Mouse (Mus musculus) forebrain, embryonic 12.5 days (tissue): Measurements from ENCODE around the gene Cebpb. TPM values are rescaled to one million over a fixed set of nuclear protein-coding genes. Genes with fewer than 3 reads are reported as not detected.

Experiments
- ATAC-seq: fragments of 200-750 bp; cut with Nextera tagmentation; 2 replicates; pipeline ENCODE4 v1.8.0; 2017; ENCODE audit warnings: moderate TSS enrichment; ENCODE audit not compliant: low FRiP score
- H3K27ac ChIP-seq: fragments of 300-500 bp; sonication (generic); 2 replicates; pipeline ENCODE4 v1.5.1; 2016; ENCODE audit warnings: mild to moderate bottlenecking
- H3K27me3 ChIP-seq: fragments of 300-500 bp; sonication (generic); 2 replicates; pipeline ENCODE4 v1.6.1; 2016; ENCODE audit warnings: mild to moderate bottlenecking
- H3K36me3 ChIP-seq: fragments of 300-500 bp; sonication (generic); replicated peaks from 2 replicates; pipeline ENCODE4 v1.6.1; 2016; ENCODE audit warnings: mild to moderate bottlenecking
- H3K4me1 ChIP-seq: fragments of 300-500 bp; sonication (generic); 2 replicates; pipeline ENCODE4 v1.6.1; 2016
- H3K4me2 ChIP-seq: fragments of 300-500 bp; sonication (generic); 2 replicates; pipeline ENCODE4 v1.6.1; 2016; ENCODE audit warnings: mild to moderate bottlenecking, moderate library complexity
- H3K4me3 ChIP-seq: fragments of 300-500 bp; sonication (generic); replicated peaks from 2 replicates; pipeline ENCODE4 v1.5.1; 2016; ENCODE audit warnings: mild to moderate bottlenecking
- H3K9ac ChIP-seq: fragments of 300-500 bp; sonication (generic); 2 replicates; pipeline ENCODE4 v1.6.1; 2016; ENCODE audit warnings: mild to moderate bottlenecking
- H3K9me3 ChIP-seq: fragments of 300-500 bp; sonication (generic); 2 replicates; pipeline ENCODE4 v1.6.1; 2016
- WGBS: fragments of 180-500 bp; shearing (Covaris S2); methylation state at CpG from one replicate; pipeline ENCODE4 v1.1.7; 2016; 5-methylcytosine and 5-hydroxymethylcytosine counted together
- polyA plus RNA-seq: library from polyadenylated mRNA; unstranded; fragments of >200 nt; fragmentation: Nextera tagmentation; extraction: Ambion mirVana; gene quantifications from 2 replicates; pipeline ENCODE4 v1.2.1, GENCODE M21; 2016

The Cebpb gene
- polyA plus RNA-seq, 1 experiment from 2014 or later, result 1.5 TPM

DNA sequence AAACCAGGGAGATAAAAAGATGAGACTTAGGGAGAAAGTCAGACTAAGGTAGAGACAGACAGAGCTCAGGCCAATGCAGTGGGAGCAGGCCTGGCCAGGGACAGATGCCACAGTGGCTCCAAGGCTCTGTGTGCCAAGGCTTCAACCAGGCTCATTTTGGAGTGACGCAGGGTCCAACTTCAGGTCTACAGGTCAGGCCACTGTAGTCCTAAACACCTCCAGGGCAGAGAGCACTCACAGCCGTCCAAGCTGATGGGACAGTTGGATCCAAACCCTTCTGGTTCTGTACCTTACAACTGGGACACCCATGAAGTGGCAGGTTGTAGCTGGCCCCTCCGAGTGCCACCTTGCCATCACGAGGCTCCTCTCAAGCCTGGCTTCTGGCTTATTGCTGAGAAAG, 30.7 kb upstream of the Cebpb start:
- Histone ChIP-seq H3K27ac (no peak overlapping the region), H3K4me2 (no peak overlapping the region), H3K9ac (no peak overlapping the region), H3K27me3 (peaks cover 11% of the 10 kb centered on the region), H3K36me3 (peaks cover 19% of the 10 kb centered on the region; the same call in 1 of the 2 replicates), H3K9me3 (no peaks in the 10 kb centered on the region), H3K4me3 (no peak overlapping the region), H3K4me1 (peaks cover 28% of the 10 kb centered on the region)
- ATAC-seq, result no peak
- 89% methylated on average over 4 of the region's 4 CpGs for WGBS

DNA sequence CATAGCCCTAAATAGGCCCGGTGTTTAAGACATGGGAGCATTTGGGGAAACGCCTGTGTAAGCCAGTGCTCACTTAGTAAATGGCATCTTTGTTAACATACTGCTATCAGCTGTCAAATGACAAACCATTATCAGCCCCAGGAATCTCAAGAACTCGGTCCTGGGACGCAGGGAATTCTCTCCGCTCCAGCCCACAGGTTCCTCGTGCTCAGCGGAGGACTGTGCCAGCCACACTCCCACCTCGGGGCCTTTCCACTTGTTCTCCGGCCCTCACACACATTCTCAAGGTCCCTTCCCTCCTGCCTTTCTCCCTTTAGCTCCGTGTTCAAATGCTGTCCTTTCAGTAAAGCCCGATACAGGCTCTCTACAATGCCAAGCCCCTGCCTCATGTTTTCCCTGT, 30.0 kb upstream of the Cebpb start:
- Histone ChIP-seq H3K27ac (no peak overlapping the region), H3K36me3 (peaks cover 12% of the 10 kb centered on the region; the same call in 1 of the 2 replicates), H3K4me1 (peaks cover 28% of the 10 kb centered on the region), H3K4me3 (no peak overlapping the region), H3K9ac (no peak overlapping the region), H3K9me3 (no peaks in the 10 kb centered on the region), H3K27me3 (peaks cover 15% of the 10 kb centered on the region), H3K4me2 (0 out of 2 replicates have a peak overlapping the region, but pooled peaks have one; percentile 91)
- ATAC-seq, result no peak
- WGBS, result 89% methylated on average over 11 of the region's 11 CpGs

DNA sequence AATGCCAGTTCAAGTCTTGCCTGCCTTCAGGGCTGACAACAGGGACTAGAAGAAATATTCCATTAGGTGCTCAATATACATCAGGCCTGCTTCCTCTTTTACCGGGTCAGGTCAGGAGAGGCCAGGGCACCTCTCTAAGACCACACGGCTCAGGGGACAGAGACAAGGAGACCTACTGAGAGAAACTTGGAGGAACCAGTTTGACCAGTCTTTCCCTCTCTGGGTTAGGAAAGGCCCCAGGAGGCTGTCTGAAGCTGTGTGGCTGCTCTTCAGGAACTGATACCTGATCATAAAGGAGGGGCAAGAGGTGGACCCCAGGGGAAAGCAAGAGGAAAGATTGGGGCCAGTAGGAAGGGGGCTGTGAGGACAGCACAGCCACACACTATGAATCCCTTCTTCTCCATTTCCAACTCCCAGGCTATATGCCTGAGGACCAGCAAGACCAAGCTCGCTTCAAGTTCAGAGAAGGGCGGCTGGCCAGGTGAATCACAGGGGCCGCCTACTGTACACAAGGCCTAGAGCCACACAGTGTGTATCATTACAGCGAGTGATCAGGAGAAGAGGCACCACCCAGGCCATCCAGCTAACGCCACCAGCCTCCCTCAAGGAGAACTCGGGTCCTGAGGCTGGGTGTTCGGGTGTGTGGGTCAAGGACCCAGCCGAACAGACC, 29.4 kb upstream of the Cebpb start:
- ATAC-seq, result no peak
- Histone ChIP-seq H3K27ac (no peak overlapping the region), H3K4me1 (peaks cover 28% of the 10 kb centered on the region), H3K36me3 (0 out of 2 replicates have a peak, but pooled peaks cover 6% of the 10 kb centered on the region), H3K9me3 (no peaks in the 10 kb centered on the region), H3K9ac (no peak overlapping the region), H3K4me2 (peak overlapping the region; percentile 91), H3K4me3 (no peak overlapping the region), H3K27me3 (peaks cover 15% of the 10 kb centered on the region)
- 76% methylated on average over 10 of the region's 10 CpGs for WGBS

DNA sequence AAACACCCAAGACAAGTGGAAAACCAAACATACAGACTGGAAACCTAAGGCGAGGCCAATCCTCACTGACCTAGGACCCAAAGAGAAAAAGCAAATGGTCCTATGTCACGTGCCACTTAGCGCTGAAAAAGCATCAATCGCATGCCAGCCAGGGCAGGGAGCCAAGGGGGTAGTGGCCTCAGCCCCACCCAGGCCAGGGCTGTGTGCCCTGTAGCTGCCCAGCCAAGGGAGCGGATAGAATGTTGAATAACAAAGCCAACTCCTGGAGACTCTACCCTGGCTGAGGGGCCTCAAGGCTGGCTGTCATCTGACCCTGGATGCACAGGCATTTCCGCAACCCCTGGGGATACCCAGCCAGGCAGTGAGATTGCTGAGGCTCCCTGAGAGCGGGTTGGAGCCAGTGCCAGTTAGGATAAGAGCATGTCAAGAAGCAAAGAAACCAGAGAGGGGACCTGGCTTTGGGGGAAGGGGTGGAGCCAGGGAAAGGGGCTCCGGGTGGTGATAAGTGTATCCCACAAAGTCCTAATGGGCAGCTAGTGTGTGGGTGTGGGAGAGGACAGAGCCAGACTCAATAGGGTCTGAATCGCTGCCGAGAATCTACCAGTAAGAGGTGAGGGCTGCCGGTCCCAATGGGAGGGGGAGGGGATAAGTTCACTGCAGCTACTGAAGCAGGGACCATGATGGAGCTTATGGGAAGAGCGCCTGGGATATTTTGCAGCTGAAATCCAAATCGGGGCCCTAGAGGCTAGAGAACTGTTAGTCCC, 28.7 kb upstream of the Cebpb start:
- Histone ChIP-seq H3K4me3 (peak overlapping the region; percentile 84), H3K9me3 (no peaks in the 10 kb centered on the region), H3K4me1 (peaks cover 28% of the 10 kb centered on the region), H3K27me3 (peaks cover 15% of the 10 kb centered on the region), H3K9ac (peak overlapping the region; percentile 83), H3K4me2 (peak overlapping the region; percentile 91), H3K36me3 (0 out of 2 replicates have a peak, but pooled peaks cover 6% of the 10 kb centered on the region), H3K27ac (0 out of 2 replicates have a peak overlapping the region, but pooled peaks have one; percentile 42)
- 27% methylated on average over 13 of the region's 13 CpGs for WGBS
- no peak for ATAC-seq

DNA sequence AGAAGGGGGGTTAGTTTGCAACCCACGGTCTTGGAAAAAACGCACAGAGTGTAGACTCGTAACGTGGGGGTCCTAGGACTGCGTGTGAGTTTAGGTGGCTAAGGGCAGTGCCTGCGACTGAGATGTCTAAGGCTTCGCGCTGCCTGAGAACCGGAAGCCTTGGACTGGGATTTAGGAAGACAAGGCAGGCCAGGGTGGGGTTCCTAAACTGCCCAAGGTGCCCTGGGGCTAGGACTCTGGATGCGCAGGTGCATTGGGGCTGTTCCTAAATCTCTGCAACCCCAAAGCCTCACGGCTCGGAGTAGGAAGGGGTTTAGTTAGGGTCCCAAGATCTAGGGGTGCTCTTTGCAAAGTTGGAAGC, 28.1 kb upstream of the Cebpb start:
- Histone ChIP-seq H3K4me2 (peak overlapping the region; percentile 91), H3K9ac (peak overlapping the region; percentile 83), H3K27me3 (peaks cover 15% of the 10 kb centered on the region), H3K27ac (no peak overlapping the region), H3K9me3 (no peaks in the 10 kb centered on the region), H3K4me3 (peak overlapping the region; percentile 84), H3K36me3 (0 out of 2 replicates have a peak, but pooled peaks cover 6% of the 10 kb centered on the region), H3K4me1 (peaks cover 28% of the 10 kb centered on the region)
- 1% methylated on average over 12 of the region's 12 CpGs for WGBS
- no peak for ATAC-seq

DNA sequence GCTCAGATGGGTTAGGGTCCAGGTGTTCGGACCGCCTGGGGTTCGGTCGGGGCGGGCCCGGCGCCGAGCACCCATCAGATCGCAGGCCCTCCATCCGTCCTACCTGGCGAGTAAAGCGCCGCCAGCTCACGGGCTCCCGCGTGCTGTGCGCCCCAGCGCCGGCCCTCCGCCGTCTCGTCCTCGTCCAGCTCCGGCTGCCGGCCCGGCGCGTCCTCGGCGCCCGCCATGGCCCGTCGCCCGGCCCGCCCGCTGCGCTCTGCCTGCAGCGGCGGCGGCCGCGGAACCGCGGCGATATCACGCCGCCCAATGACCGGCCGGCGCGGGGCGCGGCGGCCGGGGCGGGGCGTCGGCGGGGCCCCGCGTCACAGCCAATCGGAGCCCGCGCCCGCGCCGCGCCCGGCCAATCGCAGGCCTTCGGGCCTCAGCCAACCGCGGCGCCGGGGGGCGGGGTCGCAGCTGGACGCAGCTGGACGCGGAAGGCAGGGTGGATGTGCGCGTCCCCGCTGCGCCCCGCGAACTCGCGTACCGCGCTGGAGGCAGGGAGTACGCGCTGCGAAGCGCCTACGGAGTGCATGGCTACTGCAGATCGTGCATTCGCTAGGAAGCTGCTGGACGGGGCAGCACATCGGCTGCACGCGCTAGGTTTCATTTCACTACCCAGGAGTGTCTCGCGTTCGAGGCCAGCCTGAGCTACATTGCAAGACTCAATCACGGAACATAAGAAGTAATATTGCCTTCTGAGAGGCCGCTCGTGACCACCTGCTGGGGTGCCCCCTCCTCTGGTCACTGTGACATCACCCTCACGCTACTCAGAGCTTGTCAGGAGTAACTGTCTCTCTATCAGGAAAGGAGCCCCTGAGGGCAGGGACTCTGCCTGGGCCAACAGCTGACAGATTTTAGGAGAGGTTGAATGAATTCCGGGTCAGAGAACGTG, 27.2 kb upstream of the Cebpb start, which contains the start of gene Gm20431:
TSS of gene Gm20431 (minus strand) at position 227 of the 934 bp plus-strand sequence.
- Histone ChIP-seq H3K4me1 (peaks cover 28% of the 10 kb centered on the region), H3K4me3 (peak within 1 kb of the TSS; percentile 84), H3K4me2 (peak within 1 kb of the TSS; percentile 91), H3K27me3 (peaks cover 15% of the 10 kb centered on the region), H3K27ac (peak within 1 kb of the TSS; percentile 62), H3K36me3 (0 out of 2 replicates have a peak, but pooled peaks cover 6% of the 10 kb centered on the region), H3K9ac (peak within 1 kb of the TSS; percentile 83), H3K9me3 (no peaks in the 10 kb centered on the region)
- under 1% methylated on average over 108 of the region's 110 CpGs for WGBS
- ATAC-seq, result peak; percentile 98

DNA sequence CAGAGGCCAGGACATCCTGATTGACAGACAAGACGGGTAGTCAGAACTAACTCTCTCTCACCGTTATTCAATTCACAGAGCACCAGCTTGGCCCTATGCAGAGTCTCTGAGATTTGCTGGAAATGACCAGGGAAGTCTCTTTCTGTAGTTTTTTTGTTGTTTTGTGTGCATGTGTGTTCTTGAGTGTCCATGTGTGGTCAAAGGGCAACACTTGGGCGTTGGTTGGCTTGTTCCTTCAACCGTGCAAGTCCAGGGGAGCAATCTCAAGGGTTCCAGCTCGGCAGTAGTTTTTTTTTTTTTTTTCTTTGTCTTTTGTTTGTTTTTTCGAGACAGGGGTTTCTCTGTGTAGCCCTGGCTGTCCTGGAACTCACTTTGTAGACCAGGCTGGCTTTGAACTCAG, 26.0 kb upstream of the Cebpb start:
- no peak overlapping the region for H3K4me2 ChIP-seq
- H3K4me3 ChIP-seq, result no peak overlapping the region
- H3K9ac ChIP-seq, result no peak overlapping the region
- H3K4me1 ChIP-seq, result peaks cover 28% of the 10 kb centered on the region
- H3K27me3 ChIP-seq, result peaks cover 15% of the 10 kb centered on the region
- ATAC-seq, result no peak
- no peaks in the 10 kb centered on the region for H3K9me3 ChIP-seq
- 0 out of 2 replicates have a peak, but pooled peaks cover 4% of the 10 kb centered on the region for H3K36me3 ChIP-seq
- WGBS, result 58% methylated on average over 6 of the region's 6 CpGs
- no peak overlapping the region for H3K27ac ChIP-seq

- Histone ChIP-seq H3K9me3 (no peaks in the 10 kb centered on the region), H3K9ac (no peak overlapping the region), H3K27ac (no peak overlapping the region), H3K4me3 (no peak overlapping the region), H3K36me3 (no peaks in the 10 kb centered on the region), H3K4me1 (peaks cover 5% of the 10 kb centered on the region), H3K27me3 (peaks cover 15% of the 10 kb centered on the region), H3K4me2 (no peak overlapping the region)
- 85% methylated on average over 18 of the region's 18 CpGs for WGBS
- no peak for ATAC-seq
Observed at GRCm38 (mm10) chr2:167665972-167666713, 22.6 kb upstream of the Cebpb start.

- no peak overlapping the region for H3K4me2 ChIP-seq
- no peaks in the 10 kb centered on the region for H3K9me3 ChIP-seq
- H3K36me3 ChIP-seq, result no peaks in the 10 kb centered on the region
- no peak overlapping the region for H3K27ac ChIP-seq
- H3K9ac ChIP-seq, result no peak overlapping the region
- no peak for ATAC-seq
- H3K27me3 ChIP-seq, result no peaks in the 10 kb centered on the region
- H3K4me1 ChIP-seq, result peaks cover 4% of the 10 kb centered on the region
- H3K4me3 ChIP-seq, result no peak overlapping the region
- WGBS, result 84% methylated on average over 5 of the region's 5 CpGs
Observed at GRCm38 (mm10) chr2:167668426-167668825, 20.3 kb upstream of the Cebpb start.

DNA sequence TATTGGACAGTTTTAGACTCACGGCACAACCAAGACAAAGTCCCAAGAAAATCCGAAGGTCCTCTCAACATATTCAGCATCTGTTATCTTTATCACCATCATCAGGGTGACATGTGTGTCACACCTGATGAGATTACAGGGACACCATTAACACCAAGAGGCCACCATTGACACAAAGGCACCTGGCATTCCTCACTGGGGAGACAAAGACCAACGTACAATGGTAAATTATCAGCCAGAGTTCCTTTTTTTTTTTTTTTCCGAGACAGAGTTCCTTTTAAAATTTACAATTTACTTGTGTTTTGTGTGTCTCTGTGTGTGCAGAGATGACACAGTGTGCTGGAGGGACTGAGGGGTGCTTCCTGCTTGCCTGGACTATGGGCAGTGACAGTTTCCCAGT, 19.3 kb upstream of the Cebpb start:
- ATAC-seq, result no peak

DNA sequence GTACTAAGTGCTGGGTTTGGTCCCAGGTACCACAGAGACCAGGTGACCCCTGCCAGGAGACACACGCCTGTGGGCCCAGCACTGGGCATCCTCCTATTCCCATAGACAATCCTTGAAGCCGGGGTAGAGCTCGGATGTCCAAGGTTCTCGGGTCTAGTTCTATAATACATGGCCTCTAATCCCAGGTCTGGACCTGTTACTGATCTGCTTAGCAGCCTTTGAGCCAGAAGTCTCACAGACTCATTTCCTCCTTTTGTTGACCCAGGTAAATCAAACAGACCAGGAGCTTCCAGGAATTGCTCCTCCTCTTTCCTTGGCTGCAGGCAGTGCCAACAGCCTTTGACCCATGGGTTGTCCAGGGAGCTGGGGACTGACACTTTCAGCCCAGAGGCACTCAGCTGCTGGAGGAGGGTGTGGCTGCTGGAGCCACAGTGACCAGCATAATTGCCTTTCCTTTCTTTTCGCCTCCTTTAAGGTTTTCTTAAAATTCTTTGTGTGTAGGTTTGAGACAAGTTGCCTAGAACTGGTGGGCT, 17.5 kb upstream of the Cebpb start:
- Histone ChIP-seq H3K36me3 (no peaks in the 10 kb centered on the region), H3K4me3 (no peak overlapping the region), H3K27me3 (no peaks in the 10 kb centered on the region), H3K4me2 (no peak overlapping the region), H3K27ac (no peak overlapping the region), H3K4me1 (peaks cover 4% of the 10 kb centered on the region), H3K9ac (no peak overlapping the region), H3K9me3 (no peaks in the 10 kb centered on the region)
- no peak for ATAC-seq
- 77% methylated on average over 5 of the region's 5 CpGs for WGBS

More for the DNA sequence above, 19.3 kb upstream of the Cebpb start:
- no peaks in the 10 kb centered on the region for H3K36me3 ChIP-seq
- no peak overlapping the region for H3K4me2 ChIP-seq
- H3K9ac ChIP-seq, result no peak overlapping the region
- no peaks in the 10 kb centered on the region for H3K27me3 ChIP-seq
- peaks cover 4% of the 10 kb centered on the region for H3K4me1 ChIP-seq
- H3K27ac ChIP-seq, result no peak overlapping the region
- H3K9me3 ChIP-seq, result no peaks in the 10 kb centered on the region
- no peak overlapping the region for H3K4me3 ChIP-seq
- 74% methylated on average over 4 of the region's 4 CpGs for WGBS
